Mouse (Mus musculus) heart, adult 2 months (tissue): ENCODE measurements around the gene Sbk3. TPM values are rescaled to one million over a fixed set of nuclear protein-coding genes. Genes with fewer than 3 reads are reported as not detected.
A peak's percentile ranks its signal among the peaks of the same experiment; 100 is the strongest.

Experiments used
- DNase-seq, 2 experiments: peaks; one replicate each; pipeline ENCODE4 v3.0.0; 2021
- H3K27ac ChIP-seq: fragments of 200-600 bp; 2 replicates; pipeline ENCODE4 v1.8.1; 2022
- H3K27me3 ChIP-seq: fragments of 200-500 bp; 2 replicates; pipeline ENCODE4 v1.6.1; 2012; ENCODE audit warnings: mild to moderate bottlenecking, low read length, inconsistent platforms, mixed read lengths; ENCODE audit not compliant: control insufficient read depth, insufficient read depth
- H3K36me3 ChIP-seq: fragments of 200-500 bp; 2 replicates; pipeline ENCODE4 v1.6.1; 2012; ENCODE audit warnings: low read length, inconsistent platforms; ENCODE audit not compliant: control insufficient read depth, insufficient read depth
- H3K4me1 ChIP-seq: fragments of 200-500 bp; 2 replicates; pipeline ENCODE4 v1.6.1; 2011; ENCODE audit warnings: low read length; ENCODE audit not compliant: control insufficient read depth, insufficient read depth
- H3K4me3 ChIP-seq: fragments of 200-600 bp; 2 replicates; pipeline ENCODE4 v1.8.1; 2022
- H3K79me2 ChIP-seq: fragments of 200-500 bp; replicated peaks from 2 replicates; pipeline ENCODE4 v1.6.1; 2012; ENCODE audit warnings: mild to moderate bottlenecking, inconsistent platforms, low read length, moderate library complexity, mixed read lengths; ENCODE audit not compliant: control insufficient read depth, insufficient read depth
- H3K9ac ChIP-seq: fragments of 200-500 bp; 2 replicates; pipeline ENCODE4 v1.6.1; 2012; ENCODE audit warnings: low read depth, mild to moderate bottlenecking, control low read depth, inconsistent platforms, low read length, mixed read lengths
- CTCF ChIP-seq: fragments of 200-600 bp; IDR thresholded peaks from 2 replicates; pipeline ENCODE4 v1.8.1; 2022; ENCODE audit warnings: antibody characterized with exemption, mild to moderate bottlenecking, moderate library complexity
- EP300 ChIP-seq: fragments of 200-500 bp; IDR thresholded peaks from 2 replicates; pipeline ENCODE4 v1.6.1; 2011; ENCODE audit warnings: low read depth, low read length, control low read depth; ENCODE audit not compliant: insufficient read depth
- POLR2A ChIP-seq: fragments of 200-500 bp; IDR thresholded peaks from 2 replicates; pipeline ENCODE4 v1.6.1; 2011; ENCODE audit warnings: mild to moderate bottlenecking, low read depth, low read length, control low read depth; ENCODE audit not compliant: insufficient read depth
- WGBS: fragments of 180-500 bp; shearing (Covaris S2); methylation state at CpG from one replicate; pipeline ENCODE4 v1.1.7; 2018; 5-methylcytosine and 5-hydroxymethylcytosine counted together
- intact Hi-C: fragments of 180-260 bp; cut with DNase I; formaldehyde crosslinking; loops from one replicate; pipeline ENCODE4 v1.15.1; 2025
- polyA plus RNA-seq: library from polyadenylated mRNA; depleted of rRNA; stranded (reverse); fragments of >200 nt; gene quantifications from 2 replicates; pipeline ENCODE4 v1.2.3, GENCODE M21; 2012
- total RNA-seq, 2 experiments: library from RNA; stranded (reverse); gene quantifications; 2 replicates each; pipeline ENCODE4 v1.2.3; 2021

Sbk3 gene
- total and polyA plus RNA-seq, 3 experiments, result 39.4 to 66.1 (median 46.1) TPM

- H3K27me3 ChIP-seq, result no peaks in the 10 kb centered on the region
- no peaks in the 10 kb centered on the region for H3K79me2 ChIP-seq
- H3K4me1 ChIP-seq, result peaks cover 15% of the 10 kb centered on the region
- WGBS, result 10% methylated on average over 37 of the region's 37 CpGs
- TF ChIP-seq CTCF (peak; percentile 66), POLR2A (no peak)
- intact Hi-C loops, result no loop called here
- no peaks in the 10 kb centered on the region for H3K36me3 ChIP-seq
- peak overlapping the region; percentile 68 for H3K27ac ChIP-seq
- DNase-seq, result peak; percentile 67
- peak overlapping the region; percentile 18; the same call in 1 of the 2 replicates for H3K4me3 ChIP-seq
- H3K9ac ChIP-seq, result peak overlapping the region; percentile 44
Measured at GRCm38 (mm10) chr7:4923586-4924364, 47.2 kb downstream of the Sbk3 start.

- Histone ChIP-seq H3K9ac (peak overlapping the region; percentile 46), H3K27ac (peak overlapping the region; percentile 68), H3K27me3 (no peaks in the 10 kb centered on the region), H3K36me3 (no peaks in the 10 kb centered on the region), H3K4me1 (peaks cover 15% of the 10 kb centered on the region), H3K79me2 (no peaks in the 10 kb centered on the region), H3K4me3 (peak overlapping the region; percentile 49)
- TF ChIP-seq CTCF, result peak; percentile 54
- TF ChIP-seq POLR2A, result no peak
- 5% methylated on average over 14 of the region's 14 CpGs for WGBS
- peak; percentile 41 to 44 for DNase-seq
- intact Hi-C loops, result no loop called here
Measured at GRCm38 (mm10) chr7:4922931-4923565, 47.9 kb downstream of the Sbk3 start.

- Histone ChIP-seq H3K27ac (peak overlapping the region; percentile 68; the same call in 1 of the 2 replicates), H3K4me3 (peak overlapping the region; percentile 49), H3K4me1 (peaks cover 15% of the 10 kb centered on the region), H3K9ac (peak overlapping the region; percentile 46), H3K36me3 (no peaks in the 10 kb centered on the region), H3K79me2 (no peaks in the 10 kb centered on the region), H3K27me3 (no peaks in the 10 kb centered on the region)
- intact Hi-C loops, result no loop called here
- DNase-seq, result peak; percentile 71 to 75
- no peak for TF ChIP-seq CTCF
- TF ChIP-seq EP300, result no peak
- TF ChIP-seq POLR2A, result no peak
- under 1% methylated on average over 14 of the region's 14 CpGs for WGBS
Measured at GRCm38 (mm10) chr7:4922508-4922907, 48.5 kb downstream of the Sbk3 start.

GRCm38 (mm10) chr7:4921824-4922482 lies 49.0 kb downstream of the Sbk3 start, which contains the start of gene Nat14:
Nat14 (plus strand) TSS chr7:4922028.
- no peak for DNase-seq
- Histone ChIP-seq H3K4me1 (peaks cover 15% of the 10 kb centered on the region), H3K36me3 (no peaks in the 10 kb centered on the region), H3K9ac (peak within 1 kb of the TSS; percentile 46), H3K79me2 (no peaks in the 10 kb centered on the region), H3K4me3 (peak within 1 kb of the TSS; percentile 49), H3K27ac (peak within 1 kb of the TSS; percentile 68), H3K27me3 (no peaks in the 10 kb centered on the region)
- intact Hi-C loops, result no loop called here
- 19% methylated on average over 8 of the region's 8 CpGs for WGBS
- TF ChIP-seq CTCF, result no peak
- TF ChIP-seq POLR2A, result no peak
- no peak for TF ChIP-seq EP300

- Histone ChIP-seq H3K27me3 (no peaks in the 10 kb centered on the region), H3K9ac (peak overlapping the region; percentile 5), H3K36me3 (no peaks in the 10 kb centered on the region), H3K4me3 (0 out of 2 replicates have a peak overlapping the region, but pooled peaks have one; percentile 19), H3K27ac (peak overlapping the region; percentile 68), H3K79me2 (no peaks in the 10 kb centered on the region), H3K4me1 (peaks cover 15% of the 10 kb centered on the region)
- no peak for TF ChIP-seq POLR2A
- no peak for TF ChIP-seq CTCF
- TF ChIP-seq EP300, result 0 out of 2 replicates have a peak, but pooled peaks have one; percentile 3
- intact Hi-C loops, result no loop called here
- 25% methylated on average over 23 of the region's 23 CpGs for WGBS
- DNase-seq, result peak; percentile 38 to 40
Measured at GRCm38 (mm10) chr7:4920976-4921823, 49.8 kb downstream of the Sbk3 start.
